Mouse (Mus musculus): ENCODE results near the gene Maml3. TPM values are rescaled to one million over a fixed set of nuclear protein-coding genes. Genes with fewer than 3 reads are reported as not detected.
A peak's percentile ranks its signal among the peaks of the same experiment; 100 is the strongest.

The Maml3 gene
- polyA plus RNA-seq, 1 experiment from 2014 or later: 8.5 TPM

DNA sequence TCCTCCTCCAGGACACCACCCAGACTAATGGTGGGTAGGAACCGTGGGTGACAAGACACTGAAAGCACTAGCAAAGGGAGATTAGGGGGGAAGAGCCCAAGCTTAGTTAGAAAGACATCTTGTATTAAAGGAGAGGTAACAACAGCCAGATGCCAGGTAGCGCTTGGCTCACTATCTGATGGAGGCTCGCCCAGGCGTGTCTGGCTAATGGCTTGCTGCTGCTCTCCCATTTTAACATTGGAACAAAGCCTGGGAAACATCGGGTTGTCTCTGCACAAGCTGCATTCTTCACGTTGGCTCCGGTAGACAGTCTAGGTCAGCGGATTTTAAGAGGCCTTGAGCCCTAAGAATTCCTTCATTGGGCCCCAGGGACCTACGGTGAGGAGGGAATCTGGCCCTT is 10.5 kb upstream of the Maml3 start:
- no peaks in the 10 kb centered on the region for H3K4me1 ChIP-seq (replicated peaks; ENCODE audit: control insufficient read depth, insufficient read depth, low read length)
- no peaks in the 10 kb centered on the region for H3K9me3 ChIP-seq (ENCODE audit: control insufficient read depth, low read length)
- H3K27me3 ChIP-seq (ENCODE audit: control insufficient read depth, insufficient read depth, low read depth, low read length): no peaks in the 10 kb centered on the region
- no peak overlapping the region for H3K4me3 ChIP-seq (ENCODE audit: low read length)
- H3K9ac ChIP-seq (ENCODE audit: low read length): no peak overlapping the region
- WGBS: 75% methylated on average over 9 of the region's 9 CpGs
- no peak overlapping the region for H3K27ac ChIP-seq (ENCODE audit: low read length)
- ATAC-seq (ENCODE audit: low read depth): no peak
- no peaks in the 10 kb centered on the region for H3K36me3 ChIP-seq (ENCODE audit: control insufficient read depth, insufficient read depth, low read length)
- no peak overlapping the region for H3K4me2 ChIP-seq (ENCODE audit: low read depth, low read length)

GRCm38 (mm10) chr3:52108027-52108426 is 3.2 kb upstream of the Maml3 start:
- no peak overlapping the region for H3K9ac ChIP-seq (ENCODE audit: low read length)
- no peak for ATAC-seq (ENCODE audit: low read depth)
- H3K4me2 ChIP-seq (ENCODE audit: low read depth, low read length): no peak overlapping the region

DNA sequence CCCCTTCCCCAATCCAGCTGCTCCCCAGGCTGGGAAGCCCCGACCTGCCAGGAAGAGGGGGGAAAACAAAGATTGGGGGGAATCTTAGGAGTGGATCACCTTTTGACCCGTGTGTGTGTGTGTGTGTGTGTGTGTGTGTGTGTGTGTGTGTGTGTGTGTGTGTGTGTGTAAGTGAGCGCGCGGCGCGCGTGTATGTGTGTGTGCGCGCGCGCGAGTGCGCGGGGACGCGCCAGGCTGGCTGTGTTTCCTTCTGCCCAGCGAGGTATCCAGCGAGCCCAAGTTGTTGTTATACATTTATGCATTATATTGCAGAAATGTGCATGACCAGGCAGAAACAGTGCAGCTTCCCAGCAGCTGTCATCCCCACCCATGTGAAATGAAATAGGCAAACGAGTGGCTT is 280 bp upstream of the Maml3 start:
- Histone ChIP-seq H3K9me3 (ENCODE audit: control insufficient read depth, low read length) (no peaks in the 10 kb centered on the region), H3K4me1 (replicated peaks; ENCODE audit: control insufficient read depth, insufficient read depth, low read length) (peaks cover 9% of the 10 kb centered on the region), H3K4me3 (ENCODE audit: low read length) (peak overlapping the region; percentile 89), H3K9ac (ENCODE audit: low read length) (peak overlapping the region; percentile 98), H3K27ac (ENCODE audit: low read length) (peak overlapping the region; percentile 100), H3K27me3 (ENCODE audit: control insufficient read depth, insufficient read depth, low read depth, low read length) (no peaks in the 10 kb centered on the region), H3K4me2 (ENCODE audit: low read depth, low read length) (peak overlapping the region; percentile 73), H3K36me3 (ENCODE audit: control insufficient read depth, insufficient read depth, low read length) (no peaks in the 10 kb centered on the region)
- no peak for ATAC-seq (ENCODE audit: low read depth)
- 0% methylated on average over 19 of the region's 20 CpGs for WGBS

More at GRCm38 (mm10) chr3:52108027-52108426, 3.2 kb upstream of the Maml3 start:
- Histone ChIP-seq H3K27me3 (ENCODE audit: control insufficient read depth, insufficient read depth, low read depth, low read length) (no peaks in the 10 kb centered on the region), H3K4me3 (ENCODE audit: low read length) (no peak overlapping the region), H3K36me3 (ENCODE audit: control insufficient read depth, insufficient read depth, low read length) (no peaks in the 10 kb centered on the region), H3K9me3 (ENCODE audit: control insufficient read depth, low read length) (no peaks in the 10 kb centered on the region), H3K27ac (ENCODE audit: low read length) (no peak overlapping the region), H3K4me1 (replicated peaks; ENCODE audit: control insufficient read depth, insufficient read depth, low read length) (0 out of 2 replicates have a peak, but pooled peaks cover 4% of the 10 kb centered on the region)

DNA sequence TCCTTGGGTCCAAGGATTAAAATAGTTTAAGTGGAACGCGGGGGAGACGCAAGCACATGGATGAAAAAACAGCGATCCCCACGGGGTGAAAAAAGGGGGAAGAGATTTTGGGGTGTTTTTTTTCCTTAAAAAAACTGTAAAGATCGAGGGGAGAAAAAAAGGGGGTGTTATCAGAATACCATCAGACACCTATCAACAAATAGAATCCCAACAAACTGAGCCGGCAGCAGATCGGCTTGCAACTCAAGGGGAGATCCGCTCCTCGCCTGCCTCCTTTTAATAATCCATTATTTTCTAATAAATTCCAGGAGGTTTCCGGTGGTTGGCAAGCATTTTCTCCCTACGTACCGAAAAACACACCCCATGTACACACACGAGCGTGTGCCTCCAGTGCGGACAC is 668 bp downstream of the Maml3 start:
- WGBS: 0% methylated on average over 16 of the region's 16 CpGs
- Histone ChIP-seq H3K9ac (ENCODE audit: low read length) (peak overlapping the region; percentile 98), H3K27ac (ENCODE audit: low read length) (peak overlapping the region; percentile 100), H3K4me2 (ENCODE audit: low read depth, low read length) (peak overlapping the region; percentile 73), H3K9me3 (ENCODE audit: control insufficient read depth, low read length) (no peaks in the 10 kb centered on the region), H3K27me3 (ENCODE audit: control insufficient read depth, insufficient read depth, low read depth, low read length) (no peaks in the 10 kb centered on the region), H3K36me3 (ENCODE audit: control insufficient read depth, insufficient read depth, low read length) (no peaks in the 10 kb centered on the region), H3K4me3 (ENCODE audit: low read length) (peak overlapping the region; percentile 89), H3K4me1 (replicated peaks; ENCODE audit: control insufficient read depth, insufficient read depth, low read length) (peaks cover 9% of the 10 kb centered on the region)
- no peak for ATAC-seq (ENCODE audit: low read depth)

- peak overlapping the region; percentile 100 for H3K27ac ChIP-seq (ENCODE audit: low read length)
- H3K4me2 ChIP-seq (ENCODE audit: low read depth, low read length): peak overlapping the region; percentile 73
- H3K9me3 ChIP-seq (ENCODE audit: control insufficient read depth, low read length): no peaks in the 10 kb centered on the region
- no peaks in the 10 kb centered on the region for H3K36me3 ChIP-seq (ENCODE audit: control insufficient read depth, insufficient read depth, low read length)
- peaks cover 13% of the 10 kb centered on the region for H3K4me1 ChIP-seq (replicated peaks; ENCODE audit: control insufficient read depth, insufficient read depth, low read length)
- no peaks in the 10 kb centered on the region for H3K27me3 ChIP-seq (ENCODE audit: control insufficient read depth, insufficient read depth, low read depth, low read length)
- H3K9ac ChIP-seq (ENCODE audit: low read length): peak overlapping the region; percentile 98
- WGBS: under 1% methylated on average over 55 of the region's 55 CpGs
- ATAC-seq (ENCODE audit: low read depth): no peak
- peak overlapping the region; percentile 89 for H3K4me3 ChIP-seq (ENCODE audit: low read length)
Observed at GRCm38 (mm10) chr3:52103531-52104181, 1.2 kb downstream of the Maml3 start.

- Histone ChIP-seq H3K36me3 (ENCODE audit: control insufficient read depth, insufficient read depth, low read length) (no peaks in the 10 kb centered on the region), H3K27me3 (ENCODE audit: control insufficient read depth, insufficient read depth, low read depth, low read length) (no peaks in the 10 kb centered on the region), H3K9me3 (ENCODE audit: control insufficient read depth, low read length) (no peaks in the 10 kb centered on the region), H3K9ac (ENCODE audit: low read length) (peak overlapping the region; percentile 98), H3K4me1 (replicated peaks; ENCODE audit: control insufficient read depth, insufficient read depth, low read length) (peaks cover 14% of the 10 kb centered on the region), H3K27ac (ENCODE audit: low read length) (peak overlapping the region; percentile 100), H3K4me2 (ENCODE audit: low read depth, low read length) (peak overlapping the region; percentile 73), H3K4me3 (ENCODE audit: low read length) (peak overlapping the region; percentile 89)
- ATAC-seq (ENCODE audit: low read depth): peak; percentile 81
- WGBS: under 1% methylated on average over 52 of the region's 52 CpGs
Observed at GRCm38 (mm10) chr3:52102601-52103530, 2.0 kb downstream of the Maml3 start.

- Histone ChIP-seq H3K4me3 (ENCODE audit: low read length) (peak overlapping the region; percentile 89), H3K4me2 (ENCODE audit: low read depth, low read length) (peak overlapping the region; percentile 73), H3K27me3 (ENCODE audit: control insufficient read depth, insufficient read depth, low read depth, low read length) (no peaks in the 10 kb centered on the region), H3K4me1 (replicated peaks; ENCODE audit: control insufficient read depth, insufficient read depth, low read length) (peaks cover 14% of the 10 kb centered on the region), H3K9ac (ENCODE audit: low read length) (peak overlapping the region; percentile 98), H3K27ac (ENCODE audit: low read length) (peak overlapping the region; percentile 100), H3K9me3 (ENCODE audit: control insufficient read depth, low read length) (no peaks in the 10 kb centered on the region), H3K36me3 (ENCODE audit: control insufficient read depth, insufficient read depth, low read length) (no peaks in the 10 kb centered on the region)
- whole genome bisulfite sequencing: 0% methylated on average over 38 of the region's 57 CpGs
- peak; percentile 88 for ATAC-seq (ENCODE audit: low read depth)
Observed at GRCm38 (mm10) chr3:52101977-52102600, 2.8 kb downstream of the Maml3 start.

GRCm38 (mm10) chr3:52101401-52101976 is 3.4 kb downstream of the Maml3 start:
- no peak for ATAC-seq (ENCODE audit: low read depth)
- Histone ChIP-seq H3K27me3 (ENCODE audit: control insufficient read depth, insufficient read depth, low read depth, low read length) (no peaks in the 10 kb centered on the region), H3K9ac (ENCODE audit: low read length) (peak overlapping the region; percentile 74), H3K9me3 (ENCODE audit: control insufficient read depth, low read length) (no peaks in the 10 kb centered on the region), H3K27ac (ENCODE audit: low read length) (peak overlapping the region; percentile 100), H3K4me1 (replicated peaks; ENCODE audit: control insufficient read depth, insufficient read depth, low read length) (peaks cover 14% of the 10 kb centered on the region), H3K4me3 (ENCODE audit: low read length) (peak overlapping the region; percentile 89), H3K36me3 (ENCODE audit: control insufficient read depth, insufficient read depth, low read length) (no peaks in the 10 kb centered on the region), H3K4me2 (ENCODE audit: low read depth, low read length) (peak overlapping the region; percentile 65)
- WGBS: 2% methylated on average over 14 of the region's 14 CpGs

Data from lung, embryonic 16.5 days (tissue).